Mouse (Mus musculus) midbrain, embryonic 15.5 days (tissue): ENCODE data around the gene Tmem231. TPM values are rescaled to one million over a fixed set of nuclear protein-coding genes. Genes with fewer than 3 reads are reported as not detected.
A peak's percentile ranks its signal among the peaks of the same experiment; 100 is the strongest.

Source experiments
- ATAC-seq: fragments of 200-750 bp; cut with Nextera tagmentation; replicated peaks from 2 replicates; pipeline ENCODE4 v1.8.0; 2017; ENCODE audit warnings: moderate TSS enrichment
- H3K27ac ChIP-seq: fragments of 300-500 bp; sonication (generic); 2 replicates; pipeline ENCODE4 v1.5.1; 2015; ENCODE audit warnings: mild to moderate bottlenecking, inconsistent platforms
- H3K27me3 ChIP-seq: fragments of 300-500 bp; sonication (generic); replicated peaks from 2 replicates; pipeline ENCODE4 v1.6.1; 2015; ENCODE audit warnings: inconsistent platforms
- H3K36me3 ChIP-seq: fragments of 300-500 bp; sonication (generic); replicated peaks from 2 replicates; pipeline ENCODE4 v1.6.1; 2015; ENCODE audit warnings: inconsistent platforms
- H3K4me1 ChIP-seq: fragments of 300-500 bp; sonication (generic); 2 replicates; pipeline ENCODE4 v1.6.1; 2015; ENCODE audit warnings: inconsistent platforms
- H3K4me2 ChIP-seq: fragments of 300-500 bp; sonication (generic); 2 replicates; pipeline ENCODE4 v1.6.1; 2015; ENCODE audit warnings: inconsistent platforms, mild to moderate bottlenecking, moderate library complexity
- H3K4me3 ChIP-seq: fragments of 300-500 bp; sonication (generic); 2 replicates; pipeline ENCODE4 v1.5.1; 2015; ENCODE audit warnings: mild to moderate bottlenecking, inconsistent platforms
- H3K9ac ChIP-seq: fragments of 300-500 bp; sonication (generic); 2 replicates; pipeline ENCODE4 v1.6.1; 2015; ENCODE audit warnings: mild to moderate bottlenecking, inconsistent platforms
- H3K9me3 ChIP-seq: fragments of 300-500 bp; sonication (generic); 2 replicates; pipeline ENCODE4 v1.6.1; 2016; ENCODE audit warnings: inconsistent platforms
- WGBS: fragments of 180-500 bp; shearing (Covaris S2); methylation state at CpG from one replicate; pipeline ENCODE4 v1.1.7; 2015; ENCODE audit warnings: mixed read lengths; 5-methylcytosine and 5-hydroxymethylcytosine counted together
- polyA plus RNA-seq: library from polyadenylated mRNA; unstranded; fragments of >200 nt; fragmentation: Nextera tagmentation; extraction: Ambion mirVana; gene quantifications from 2 replicates; pipeline ENCODE4 v1.2.1, GENCODE M21; 2015

Tmem231 gene
- polyA plus RNA-seq, 1 experiment from 2014 or later: 20.5 TPM

DNA sequence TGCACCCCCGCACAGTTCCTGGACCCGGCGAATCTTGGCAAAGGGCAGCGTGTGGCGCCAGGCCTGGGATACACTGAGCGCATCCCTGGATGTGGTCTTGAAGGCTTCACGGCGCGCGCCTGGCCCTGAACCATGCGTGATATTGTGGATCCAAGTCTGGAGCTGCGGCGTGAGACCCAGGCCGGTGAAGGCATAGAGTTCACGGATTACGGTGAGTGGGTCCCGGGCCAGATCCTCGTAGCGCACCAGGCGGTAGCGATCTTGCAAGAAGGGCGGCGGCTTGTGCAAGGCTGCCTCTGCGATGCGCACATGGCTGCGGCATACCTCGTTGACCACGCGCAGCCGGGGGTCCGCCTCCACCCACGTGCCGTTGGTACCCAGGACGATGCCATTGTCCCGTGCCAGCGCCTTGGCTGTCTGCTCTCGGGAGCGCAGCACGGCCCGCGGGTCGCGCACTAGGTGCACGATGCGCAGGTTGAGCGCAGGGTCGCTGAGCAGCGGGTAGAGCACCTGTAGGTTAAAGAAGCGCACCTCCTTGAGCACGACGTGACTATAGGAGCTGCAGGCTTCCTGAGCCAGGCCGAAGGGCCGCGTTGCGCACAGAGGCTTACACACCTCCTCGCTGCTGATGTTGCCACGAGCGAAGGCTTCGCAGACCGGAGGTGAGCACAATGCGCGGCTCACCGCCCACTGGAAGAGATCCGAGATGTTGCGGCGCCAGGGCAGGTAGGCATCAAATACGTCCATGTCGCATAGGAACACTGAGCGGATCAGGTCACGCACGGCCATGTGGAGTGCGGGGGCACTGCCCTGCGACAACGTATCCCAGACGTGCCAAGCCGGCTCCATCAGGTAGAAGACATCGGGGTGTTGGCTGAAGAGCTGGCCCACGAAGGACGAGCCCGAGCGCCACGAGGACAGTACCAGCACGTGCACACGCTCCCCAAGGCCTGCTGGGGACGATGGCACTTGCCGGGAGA, 43.5 kb downstream of the Tmem231 start:
- Histone ChIP-seq H3K27ac (no peak overlapping the region), H3K4me2 (peak overlapping the region; percentile 60), H3K27me3 (peaks cover 39% of the 10 kb centered on the region), H3K9me3 (no peaks in the 10 kb centered on the region), H3K4me1 (peaks cover 6% of the 10 kb centered on the region; the same call in 1 of the 2 replicates), H3K36me3 (no peaks in the 10 kb centered on the region), H3K4me3 (peak overlapping the region; percentile 33), H3K9ac (no peak overlapping the region; the same call in 1 of the 2 replicates)
- ATAC-seq: no peak
- 13% methylated on average over 86 of the region's 86 CpGs for WGBS

DNA sequence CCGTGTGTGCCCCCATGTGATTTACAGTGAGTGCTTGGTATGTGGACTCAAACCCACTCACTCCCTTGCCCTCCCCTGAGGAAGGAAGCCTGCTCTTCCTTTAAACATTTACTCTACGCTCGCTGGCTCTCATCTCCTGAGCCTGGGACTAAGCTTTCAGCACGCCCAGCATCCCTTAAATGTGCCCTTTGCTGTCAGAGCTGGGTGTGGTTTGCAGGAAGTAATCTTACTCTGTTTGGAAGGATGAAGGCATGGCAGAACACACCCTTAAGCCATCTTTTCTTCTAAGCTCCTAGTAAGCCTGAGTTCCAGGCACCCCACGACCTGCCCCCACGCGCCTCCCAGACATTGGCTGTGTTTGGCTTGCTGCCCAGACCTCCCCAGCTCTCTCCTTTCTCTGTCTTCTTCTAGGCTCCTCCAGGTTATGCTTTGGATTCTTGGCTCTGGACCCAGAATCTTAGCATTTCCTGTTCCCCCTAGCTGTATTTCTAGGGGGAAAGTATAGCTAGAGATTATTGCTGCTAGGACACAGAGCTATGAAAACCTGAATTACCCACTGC, 45.5 kb downstream of the Tmem231 start:
- ATAC-seq: no peak
- Histone ChIP-seq H3K9ac (no peak overlapping the region), H3K27me3 (peaks cover 39% of the 10 kb centered on the region), H3K36me3 (no peaks in the 10 kb centered on the region), H3K4me2 (no peak overlapping the region), H3K4me3 (no peak overlapping the region), H3K4me1 (peaks cover 6% of the 10 kb centered on the region; the same call in 1 of the 2 replicates), H3K27ac (no peak overlapping the region), H3K9me3 (no peaks in the 10 kb centered on the region)
- 43% methylated on average over 7 of the region's 7 CpGs for WGBS

DNA sequence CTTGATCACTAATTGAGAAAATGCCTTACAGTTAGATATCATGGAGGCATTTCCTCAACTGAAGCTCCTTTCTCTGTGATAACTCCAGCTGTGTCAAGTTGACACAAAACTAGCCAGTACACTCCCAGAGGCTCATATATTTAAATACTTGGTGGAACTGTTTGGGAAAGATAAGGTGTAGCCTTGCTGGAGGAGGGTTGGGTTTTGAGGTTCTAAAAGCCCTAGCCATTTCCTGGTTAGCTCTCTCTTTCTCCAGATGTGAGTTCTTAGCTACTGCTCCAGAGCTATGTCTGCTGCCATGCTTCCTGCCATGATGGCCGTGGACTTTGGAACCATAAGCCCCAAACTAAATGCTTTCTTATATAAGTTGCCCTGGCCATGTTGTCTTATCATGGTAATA, 46.2 kb downstream of the Tmem231 start:
- H3K27ac ChIP-seq: no peak overlapping the region
- peaks cover 6% of the 10 kb centered on the region; the same call in 1 of the 2 replicates for H3K4me1 ChIP-seq
- no peak overlapping the region for H3K4me2 ChIP-seq
- H3K9me3 ChIP-seq: no peaks in the 10 kb centered on the region
- no peak overlapping the region for H3K4me3 ChIP-seq
- 93% methylated on average over 1 of the region's 1 CpGs for WGBS
- peaks cover 39% of the 10 kb centered on the region for H3K27me3 ChIP-seq
- no peak for ATAC-seq
- H3K36me3 ChIP-seq: no peaks in the 10 kb centered on the region
- H3K9ac ChIP-seq: no peak overlapping the region

DNA sequence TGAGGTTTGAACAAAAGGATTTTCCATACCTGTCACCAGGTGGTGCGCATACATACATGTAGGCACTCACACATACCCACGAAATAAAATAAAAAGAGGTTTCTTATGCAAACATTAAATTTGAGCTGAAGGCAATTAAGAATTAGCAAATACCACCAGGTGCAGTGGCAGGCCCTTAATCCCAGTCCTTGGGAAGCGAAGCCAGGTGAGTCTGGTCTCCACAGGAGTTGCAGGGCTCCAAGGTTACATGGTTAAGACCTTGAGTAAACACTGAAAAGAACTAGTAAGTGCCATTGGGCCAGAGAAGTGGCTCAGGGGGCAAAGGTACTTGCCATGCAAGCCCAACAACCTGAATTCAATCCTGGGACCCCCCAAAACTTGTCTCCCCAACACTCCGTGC, 50.1 kb downstream of the Tmem231 start:
- Histone ChIP-seq H3K9me3 (no peaks in the 10 kb centered on the region), H3K4me1 (no peaks in the 10 kb centered on the region), H3K9ac (no peak overlapping the region), H3K27me3 (peaks cover 9% of the 10 kb centered on the region; the same call in 1 of the 2 replicates), H3K36me3 (no peaks in the 10 kb centered on the region), H3K4me2 (no peak overlapping the region), H3K27ac (no peak overlapping the region), H3K4me3 (no peak overlapping the region)
- 85% methylated on average over 4 of the region's 4 CpGs for WGBS
- no peak for ATAC-seq

DNA sequence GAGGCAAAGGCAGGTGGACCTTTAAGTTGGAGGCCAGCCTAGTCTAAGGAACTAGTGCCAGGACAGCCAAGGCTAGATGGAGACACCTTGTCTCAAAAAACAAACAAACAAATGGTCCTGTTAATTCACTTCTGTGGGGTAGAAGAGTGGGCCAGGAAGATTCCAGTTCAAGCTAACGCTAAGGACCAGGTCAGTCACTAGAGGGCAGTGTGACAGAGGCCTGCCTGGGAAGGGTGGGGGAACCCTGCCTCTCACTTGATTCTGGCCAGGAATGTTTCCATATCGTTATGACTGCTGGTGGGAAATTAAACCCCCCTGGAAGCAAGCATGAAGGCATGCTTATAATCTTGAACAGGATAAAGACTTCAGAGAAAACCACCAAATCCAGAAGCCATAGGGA, 52.1 kb downstream of the Tmem231 start:
- ATAC-seq: no peak
- Histone ChIP-seq H3K36me3 (no peaks in the 10 kb centered on the region), H3K4me2 (no peak overlapping the region), H3K4me3 (no peak overlapping the region), H3K9me3 (no peaks in the 10 kb centered on the region), H3K9ac (no peak overlapping the region), H3K27ac (no peak overlapping the region), H3K4me1 (peaks cover 4% of the 10 kb centered on the region; the same call in 1 of the 2 replicates), H3K27me3 (no peaks in the 10 kb centered on the region)
- 0% methylated on average over 2 of the region's 2 CpGs for WGBS

DNA sequence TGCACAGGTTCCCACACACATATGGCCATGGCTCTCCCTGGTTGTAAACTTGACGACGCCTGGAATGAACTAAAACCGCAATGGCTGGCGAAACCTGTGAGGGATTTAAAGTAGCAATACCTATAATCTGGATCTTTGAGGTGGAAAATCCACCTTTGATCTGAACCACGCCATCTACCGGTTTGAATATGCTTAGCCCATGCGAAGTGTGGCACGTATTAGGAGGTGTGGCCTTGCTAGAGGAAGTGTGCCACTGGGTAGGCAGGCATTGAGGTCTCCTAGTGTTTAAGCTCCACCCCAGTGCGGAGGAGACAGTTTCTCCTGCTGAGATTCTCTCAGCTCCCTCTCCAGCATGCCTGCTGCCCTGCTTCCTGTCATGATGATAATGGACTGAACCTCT, 56.0 kb downstream of the Tmem231 start:
- Histone ChIP-seq H3K9me3 (no peaks in the 10 kb centered on the region), H3K27ac (no peak overlapping the region), H3K36me3 (no peaks in the 10 kb centered on the region), H3K27me3 (no peaks in the 10 kb centered on the region), H3K9ac (no peak overlapping the region), H3K4me3 (no peak overlapping the region), H3K4me1 (peaks cover 13% of the 10 kb centered on the region), H3K4me2 (no peak overlapping the region)
- WGBS: 69% methylated on average over 9 of the region's 9 CpGs
- ATAC-seq: no peak

DNA sequence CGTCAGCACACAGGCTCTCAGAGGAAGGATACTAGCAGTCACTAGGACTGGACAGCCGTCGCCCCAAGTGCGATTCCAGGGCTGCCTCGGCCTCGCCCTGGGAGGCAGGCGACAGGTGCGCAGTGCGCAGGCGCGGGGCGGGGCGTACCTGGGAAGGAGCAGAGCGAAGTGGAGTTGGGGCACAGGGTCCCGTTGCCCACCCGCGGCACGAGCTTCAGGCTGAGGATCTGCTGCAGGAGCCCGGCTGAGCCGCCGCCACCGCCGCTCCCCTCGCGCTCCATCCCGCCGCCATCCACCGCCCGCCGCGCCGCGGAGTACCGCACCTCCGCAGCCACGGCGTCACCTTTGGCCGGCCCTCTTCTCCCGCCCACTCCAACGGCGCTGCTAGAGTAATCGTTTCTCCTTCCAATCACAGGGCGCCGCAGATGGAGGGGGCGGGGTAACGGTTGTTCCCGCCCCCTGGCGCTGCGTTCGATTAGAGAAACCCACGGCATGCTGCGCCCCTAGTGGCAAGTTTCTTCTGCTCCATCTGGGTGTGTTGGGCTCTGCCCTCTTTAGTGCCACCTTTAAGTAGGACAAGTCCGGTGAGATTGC, 57.2 kb downstream of the Tmem231 start, which contains the start of gene Tmem170:
Gene Tmem170 (minus strand): TSS at position 396 of the 594 bp plus-strand sequence.
- Histone ChIP-seq H3K36me3 (no peaks in the 10 kb centered on the region), H3K27me3 (no peaks in the 10 kb centered on the region), H3K9me3 (no peaks in the 10 kb centered on the region), H3K4me2 (peak within 1 kb of the TSS; percentile 80), H3K9ac (peak within 1 kb of the TSS; percentile 66), H3K4me1 (peaks cover 13% of the 10 kb centered on the region), H3K4me3 (peak within 1 kb of the TSS; percentile 94), H3K27ac (peak within 1 kb of the TSS; percentile 89)
- WGBS: under 1% methylated on average over 46 of the region's 53 CpGs
- peak; percentile 99 for ATAC-seq

DNA sequence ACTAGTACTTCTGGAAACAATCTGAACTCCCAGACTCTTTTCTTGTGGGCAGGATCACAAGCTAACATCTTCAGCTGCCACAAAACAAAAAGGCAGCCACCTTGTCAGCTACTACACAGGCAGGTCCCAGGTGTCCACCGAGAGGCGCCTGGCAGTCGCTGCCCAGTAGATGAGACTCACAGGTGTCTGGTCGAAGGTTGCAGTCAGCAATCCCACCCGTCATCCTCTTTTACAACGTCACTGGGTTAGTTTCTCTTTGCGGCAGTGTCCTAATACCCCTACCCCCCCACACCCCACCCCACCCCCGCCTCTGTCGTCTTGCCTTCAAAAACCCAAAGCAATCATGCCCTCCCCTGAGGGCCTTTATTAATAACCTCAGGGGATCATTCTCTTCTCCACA, 57.9 kb downstream of the Tmem231 start:
- peak overlapping the region; percentile 94 for H3K4me3 ChIP-seq
- H3K36me3 ChIP-seq: no peaks in the 10 kb centered on the region
- H3K4me2 ChIP-seq: peak overlapping the region; percentile 80
- no peaks in the 10 kb centered on the region for H3K9me3 ChIP-seq
- H3K4me1 ChIP-seq: peaks cover 13% of the 10 kb centered on the region
- H3K27ac ChIP-seq: no peak overlapping the region
- no peak for ATAC-seq
- no peaks in the 10 kb centered on the region for H3K27me3 ChIP-seq
- peak overlapping the region; percentile 66 for H3K9ac ChIP-seq
- WGBS: 29% methylated on average over 9 of the region's 9 CpGs

DNA sequence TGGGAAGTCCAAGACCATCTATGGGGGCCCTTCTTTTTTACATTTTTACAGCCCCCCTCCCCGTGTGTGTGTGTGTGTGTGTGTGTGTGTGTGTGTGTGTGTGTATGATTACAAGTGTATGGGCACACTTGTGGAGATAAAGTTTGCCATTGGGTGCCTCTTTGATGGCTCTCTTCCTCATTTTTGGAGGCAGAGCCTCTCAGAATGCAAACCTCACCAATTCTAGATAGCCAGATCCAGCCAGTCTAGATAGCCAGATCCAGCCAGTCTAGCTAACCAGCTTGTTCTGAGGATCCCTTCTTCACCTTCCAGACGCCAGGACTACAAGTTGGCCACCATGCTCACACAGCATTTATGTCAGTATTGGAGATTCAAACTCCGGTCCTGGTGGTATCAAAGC, 62.4 kb downstream of the Tmem231 start:
- 82% methylated on average over 3 of the region's 3 CpGs for WGBS
- Histone ChIP-seq H3K9ac (no peak overlapping the region), H3K27me3 (no peaks in the 10 kb centered on the region), H3K4me2 (no peak overlapping the region), H3K27ac (no peak overlapping the region), H3K36me3 (no peaks in the 10 kb centered on the region), H3K9me3 (no peaks in the 10 kb centered on the region), H3K4me3 (no peak overlapping the region), H3K4me1 (peaks cover 9% of the 10 kb centered on the region)
- no peak for ATAC-seq

DNA sequence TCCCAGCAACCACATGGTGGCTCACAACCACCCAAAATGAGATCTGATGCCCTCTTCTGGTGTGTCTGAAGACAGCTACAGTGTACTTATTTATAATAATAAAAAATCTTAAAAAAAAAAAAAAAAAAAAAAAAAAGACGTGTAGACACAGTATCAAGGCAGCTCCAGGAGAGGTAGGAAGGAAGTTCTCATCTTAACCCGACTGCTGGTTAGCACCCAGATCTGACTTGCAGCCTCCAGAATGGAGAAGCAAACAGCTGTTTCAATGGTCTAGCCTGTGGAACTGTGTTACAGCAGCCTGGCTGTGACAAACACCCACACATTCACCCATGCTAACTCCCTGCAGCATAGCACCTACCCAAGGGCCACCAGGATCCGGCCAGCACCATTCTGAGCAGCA, 63.3 kb downstream of the Tmem231 start:
- ATAC-seq: no peak
- peaks cover 3% of the 10 kb centered on the region; the same call in 1 of the 2 replicates for H3K4me1 ChIP-seq
- H3K36me3 ChIP-seq: no peaks in the 10 kb centered on the region
- H3K9me3 ChIP-seq: no peaks in the 10 kb centered on the region
- no peaks in the 10 kb centered on the region for H3K27me3 ChIP-seq
- H3K9ac ChIP-seq: no peak overlapping the region
- no peak overlapping the region for H3K4me2 ChIP-seq
- WGBS: 86% methylated on average over 2 of the region's 3 CpGs
- no peak overlapping the region for H3K4me3 ChIP-seq
- no peak overlapping the region for H3K27ac ChIP-seq

DNA sequence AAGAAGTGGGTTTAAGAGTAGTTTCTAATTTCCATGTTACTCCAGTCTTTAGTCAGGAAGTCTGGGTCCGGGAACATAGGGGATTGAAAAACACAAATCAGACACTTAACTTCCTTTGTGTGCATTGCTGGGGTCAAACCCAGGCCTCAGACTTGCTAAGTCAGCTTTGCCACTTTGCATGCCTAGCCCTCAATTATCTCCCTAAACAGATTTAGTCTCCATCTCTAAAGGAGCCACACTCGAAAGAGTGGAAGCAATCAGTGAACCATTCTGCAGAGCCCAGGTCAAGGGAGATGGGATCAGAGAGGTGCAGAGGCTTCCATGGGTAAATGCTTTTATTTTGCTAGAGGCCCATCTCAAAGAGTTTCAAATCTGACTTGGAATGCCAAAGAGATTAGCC, 65.0 kb downstream of the Tmem231 start:
- no peak for ATAC-seq
- no peak overlapping the region for H3K27ac ChIP-seq
- no peak overlapping the region for H3K4me2 ChIP-seq
- H3K9me3 ChIP-seq: no peaks in the 10 kb centered on the region
- no peak overlapping the region for H3K9ac ChIP-seq
- no peaks in the 10 kb centered on the region for H3K27me3 ChIP-seq
- H3K4me3 ChIP-seq: no peak overlapping the region
- H3K36me3 ChIP-seq: no peaks in the 10 kb centered on the region
- WGBS: 55% methylated on average over 2 of the region's 2 CpGs
- no peaks in the 10 kb centered on the region for H3K4me1 ChIP-seq

DNA sequence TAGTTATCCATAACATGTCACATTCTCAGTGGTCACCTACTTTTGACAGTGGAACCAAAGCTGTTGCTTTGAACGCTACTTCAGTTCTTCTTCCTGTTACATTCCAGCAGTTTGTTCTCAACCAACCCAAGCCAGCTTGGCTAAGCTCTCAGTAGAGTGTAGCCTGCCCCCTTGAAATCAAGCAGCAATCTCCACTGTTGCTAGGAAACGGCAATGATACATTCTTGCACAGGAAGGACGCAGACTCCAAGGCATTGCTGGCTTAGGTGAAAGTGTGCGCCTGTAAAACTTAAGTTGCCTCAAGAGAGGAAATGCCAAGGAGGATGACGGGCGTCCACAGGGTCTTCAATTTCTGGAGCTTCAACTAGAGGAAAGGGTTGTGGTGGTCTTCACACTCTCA, 67.8 kb downstream of the Tmem231 start:
- Histone ChIP-seq H3K27me3 (no peaks in the 10 kb centered on the region), H3K36me3 (no peaks in the 10 kb centered on the region), H3K9me3 (no peaks in the 10 kb centered on the region), H3K4me2 (no peak overlapping the region), H3K4me3 (no peak overlapping the region), H3K9ac (no peak overlapping the region), H3K4me1 (no peaks in the 10 kb centered on the region), H3K27ac (no peak overlapping the region)
- WGBS: 89% methylated on average over 6 of the region's 6 CpGs
- ATAC-seq: no peak
